13 mouse cellular contexts compared by ENCODE assay signal in genomic region chr12:99233386-99233785, GRCm38 (mm10).
DNase-seq lines count a peak whose midpoint lies in the region; ATAC-seq lines count a peak whose summit lies in the region.
"Had no signal": no experiment of that assay in that cellular context is flagged by ENCODE, and none has a peak within 500 bp of the region (broad histone marks: within the 10 kb centered on the region; RNA-seq: fewer than 3 reads in every experiment).

No protein-coding gene starts in this region.

- peaks cover 53% of the 10 kb centered on the region for H3K4me1 ChIP-seq in heart, embryonic 10.5 days
- peaks cover 66% of the 10 kb centered on the region for H3K4me1 ChIP-seq in heart, embryonic 12.5 days (replicated peaks)

- no peaks in the 10 kb centered on the region for H3K27me3 ChIP-seq in heart, embryonic 10.5 days (ENCODE audit: insufficient read depth, poor library complexity, severe bottlenecking)
- H3K27me3 ChIP-seq in heart, embryonic 12.5 days (replicated peaks), result no peaks in the 10 kb centered on the region
- H3K27me3 ChIP-seq: embryonic facial prominence, embryonic 12.5 days; hindbrain, embryonic 15.5 days; stomach, embryonic 15.5 days had no signal

- no peak for DNase-seq in heart, embryonic 10.5 days (ENCODE audit: low spot score)
- DNase-seq in heart, postnatal 36 days, result no peak
- DNase-seq in Muller cell, postnatal 12 days (ENCODE audit: inconsistent ontology term), result peak; percentile 55
- DNase-seq in adipocyte (ENCODE audit: low spot score), result peak; percentile 20
- DNase-seq in adrenal gland, adult 8-10 months, result no peak
- DNase-seq: layer of hippocampus, postnatal 36 days; right cerebral cortex, postnatal 14 days had no signal

- intact Hi-C loops in heart, postnatal 36 days (cut with DNase I), result no loop called here

- 0 out of 2 replicates have a peak overlapping the region, but pooled peaks have one; percentile 26 for H3K9ac ChIP-seq in heart, embryonic 12.5 days
- H3K9ac ChIP-seq: embryonic facial prominence, embryonic 12.5 days; hindbrain, embryonic 15.5 days; liver, embryonic 14.5 days; stomach, embryonic 15.5 days had no signal

- ATAC-seq in heart, embryonic 12.5 days (ENCODE audit: insufficient number of reproducible peaks, low FRiP score), result no peak
- ATAC-seq in megakaryocyte, adult 5-6 weeks (ENCODE audit: poor library complexity, severe bottlenecking), result no peak

- 59% methylated on average over 2 of the region's 2 CpGs for WGBS in heart, embryonic 10.5 days
- WGBS in heart, embryonic 12.5 days, result 44% methylated on average over 2 of the region's 2 CpGs

- 0 out of 2 replicates have a peak overlapping the region, but pooled peaks have one; percentile 6 for H3K4me2 ChIP-seq in heart, embryonic 12.5 days
- H3K4me2 ChIP-seq: embryonic facial prominence, embryonic 12.5 days; hindbrain, embryonic 15.5 days; stomach, embryonic 15.5 days had no signal

- no peak overlapping the region for H3K4me3 ChIP-seq in heart, embryonic 10.5 days
- H3K4me3 ChIP-seq in heart, embryonic 12.5 days, result no peak overlapping the region
- H3K4me3 ChIP-seq: embryonic facial prominence, embryonic 12.5 days; hindbrain, embryonic 15.5 days; stomach, embryonic 15.5 days had no signal

- no peaks in the 10 kb centered on the region for H3K9me3 ChIP-seq in heart, embryonic 10.5 days
- no peaks in the 10 kb centered on the region for H3K9me3 ChIP-seq in heart, embryonic 12.5 days (replicated peaks)
- H3K9me3 ChIP-seq: embryonic facial prominence, embryonic 12.5 days; hindbrain, embryonic 15.5 days; stomach, embryonic 15.5 days had no signal

- H3K27ac ChIP-seq in heart, embryonic 10.5 days, result peak overlapping the region; percentile 72
- H3K27ac ChIP-seq in heart, embryonic 12.5 days (ENCODE audit: poor library complexity, severe bottlenecking), result peak overlapping the region; percentile 58
- H3K27ac ChIP-seq: embryonic facial prominence, embryonic 12.5 days; hindbrain, embryonic 15.5 days; liver, embryonic 14.5 days; stomach, embryonic 15.5 days had no signal

- no peaks in the 10 kb centered on the region for H3K36me3 ChIP-seq in heart, embryonic 10.5 days
- no peaks in the 10 kb centered on the region for H3K36me3 ChIP-seq in heart, embryonic 12.5 days
- H3K36me3 ChIP-seq: embryonic facial prominence, embryonic 12.5 days; hindbrain, embryonic 15.5 days; stomach, embryonic 15.5 days had no signal

Comparison
In these comparisons a context has a peak if more than half of its experiments do, and no peak if none do; other contexts are left out.
1. DNase-seq: peak in Muller cell, postnatal 12 days (single experiment) and adipocyte (single experiment); none in heart, embryonic 10.5 days (single experiment), heart, postnatal 36 days (0 of 2) and adrenal gland, adult 8-10 months (single experiment).